Mouse (Mus musculus) brain, embryonic 18.5 days (tissue): ENCODE results near the gene Meis2.

ENCODE experiments used
- DNase-seq: peaks from one replicate; pipeline ENCODE4 v3.0.0-alpha.2; 2012; ENCODE audit warnings: low read depth, low spot score

Gene Meis2

GRCm38 (mm10) chr2:116051906-116052614 lies 13.6 kb downstream of the Meis2 start:
- DNase-seq, result no peak

- no peak for DNase-seq
Measured at GRCm38 (mm10) chr2:116049710-116050109, 15.9 kb downstream of the Meis2 start.

GRCm38 (mm10) chr2:116047365-116047764 lies 18.3 kb downstream of the Meis2 start:
- no peak for DNase-seq

GRCm38 (mm10) chr2:116045048-116045447 lies 20.6 kb downstream of the Meis2 start:
- no peak for DNase-seq

- DNase-seq, result no peak
Measured at GRCm38 (mm10) chr2:116042934-116043698, 22.5 kb downstream of the Meis2 start.

GRCm38 (mm10) chr2:116042447-116042846 lies 23.2 kb downstream of the Meis2 start:
- DNase-seq, result no peak

- no peak for DNase-seq
Measured at GRCm38 (mm10) chr2:116041683-116042262, 23.9 kb downstream of the Meis2 start.

GRCm38 (mm10) chr2:116035345-116035744 lies 30.3 kb downstream of the Meis2 start:
- no peak for DNase-seq

GRCm38 (mm10) chr2:116028127-116028526 lies 37.5 kb downstream of the Meis2 start:
- DNase-seq, result no peak

- DNase-seq, result no peak
Measured at GRCm38 (mm10) chr2:116022876-116023275, 42.8 kb downstream of the Meis2 start.

- DNase-seq, result no peak
Measured at GRCm38 (mm10) chr2:116021931-116022330, 43.7 kb downstream of the Meis2 start.

- no peak for DNase-seq
Measured at GRCm38 (mm10) chr2:116021046-116021445, 44.6 kb downstream of the Meis2 start.

GRCm38 (mm10) chr2:116020451-116020951 lies 45.1 kb downstream of the Meis2 start:
- no peak for DNase-seq

GRCm38 (mm10) chr2:116019959-116020358 lies 45.7 kb downstream of the Meis2 start:
- no peak for DNase-seq

GRCm38 (mm10) chr2:116019466-116019794 lies 46.2 kb downstream of the Meis2 start:
- DNase-seq, result no peak

GRCm38 (mm10) chr2:116018781-116019465 lies 46.7 kb downstream of the Meis2 start:
- no peak for DNase-seq

GRCm38 (mm10) chr2:116015520-116015919 lies 50.1 kb downstream of the Meis2 start:
- no peak for DNase-seq

- no peak for DNase-seq
Measured at GRCm38 (mm10) chr2:116010469-116010868, 55.2 kb downstream of the Meis2 start.

- no peak for DNase-seq
Measured at GRCm38 (mm10) chr2:116010061-116010460, 55.6 kb downstream of the Meis2 start.

GRCm38 (mm10) chr2:116009097-116009970 lies 56.3 kb downstream of the Meis2 start:
- no peak for DNase-seq

GRCm38 (mm10) chr2:116002354-116002753 lies 63.3 kb downstream of the Meis2 start:
- DNase-seq, result no peak
